Mouse (Mus musculus) kidney, postnatal 25 days (tissue): ENCODE measurements around the gene 4930467E23Rik.
"Not testable (repeated sequence)": the region's sequence is repeated elsewhere in the genome, so short reads cannot be mapped to it uniquely, and the experiment has no call there.

Experiments
- DNase-seq, 2 experiments: peaks; one replicate each; pipeline ENCODE4 v3.0.0; 2021; ENCODE audit warnings: mixed read lengths in 2 of 2

4930467E23Rik gene

GRCm38 (mm10) chr8:19711171-19711860 is 18.1 kb upstream of the 4930467E23Rik start:
- not testable (repeated sequence) for DNase-seq

GRCm38 (mm10) chr8:19712227-19712750 is 17.1 kb upstream of the 4930467E23Rik start:
- not testable (repeated sequence) for DNase-seq

GRCm38 (mm10) chr8:19712816-19713215 is 16.6 kb upstream of the 4930467E23Rik start:
- DNase-seq: peak in 1 of 2 experiments; percentile 19

GRCm38 (mm10) chr8:19713232-19713834 is 16.0 kb upstream of the 4930467E23Rik start:
- DNase-seq: peak in 1 of 2 experiments; percentile 70

- peak in 1 of 2 experiments; percentile 9 for DNase-seq
Observed at GRCm38 (mm10) chr8:19714426-19714825, 14.9 kb upstream of the 4930467E23Rik start.

- DNase-seq: not testable (repeated sequence)
Observed at GRCm38 (mm10) chr8:19715266-19715665, 14.1 kb upstream of the 4930467E23Rik start.

- peak; percentile 34 to 56 for DNase-seq
Observed at GRCm38 (mm10) chr8:19717851-19718250, 11.5 kb upstream of the 4930467E23Rik start.

GRCm38 (mm10) chr8:19719513-19719912 is 9.9 kb upstream of the 4930467E23Rik start:
- peak; percentile 51 to 75 for DNase-seq

GRCm38 (mm10) chr8:19724871-19725270 is 4.5 kb upstream of the 4930467E23Rik start:
- DNase-seq: not testable (repeated sequence)

- DNase-seq: not testable (repeated sequence)
Observed at GRCm38 (mm10) chr8:19751773-19752172, 22.4 kb downstream of the 4930467E23Rik start.

GRCm38 (mm10) chr8:19754178-19754577 is 24.8 kb downstream of the 4930467E23Rik start:
- DNase-seq: peak in 1 of 2 experiments; percentile 34

- not testable (repeated sequence) for DNase-seq
Observed at GRCm38 (mm10) chr8:19754961-19755360, 25.6 kb downstream of the 4930467E23Rik start.

- not testable (repeated sequence) for DNase-seq
Observed at GRCm38 (mm10) chr8:19761660-19762059, 32.3 kb downstream of the 4930467E23Rik start.

- peak in 1 of 2 experiments; percentile 70 for DNase-seq
Observed at GRCm38 (mm10) chr8:19762860-19763592, 33.6 kb downstream of the 4930467E23Rik start.

- DNase-seq: peak; percentile 33 to 76
Observed at GRCm38 (mm10) chr8:19765531-19765930, 36.2 kb downstream of the 4930467E23Rik start.

GRCm38 (mm10) chr8:19773461-19773860 is 44.1 kb downstream of the 4930467E23Rik start:
- not testable (repeated sequence) for DNase-seq

- not testable (repeated sequence) for DNase-seq
Observed at GRCm38 (mm10) chr8:19776311-19776710, 46.9 kb downstream of the 4930467E23Rik start.

GRCm38 (mm10) chr8:19777500-19777899 is 48.1 kb downstream of the 4930467E23Rik start:
- not testable (repeated sequence) for DNase-seq

- DNase-seq: peak in 1 of 2 experiments; percentile 38
Observed at GRCm38 (mm10) chr8:19778126-19778525, 48.8 kb downstream of the 4930467E23Rik start.

- DNase-seq: peak in 1 of 2 experiments; percentile 39
Observed at GRCm38 (mm10) chr8:19778891-19779290, 49.5 kb downstream of the 4930467E23Rik start.

GRCm38 (mm10) chr8:19780212-19780611 is 50.8 kb downstream of the 4930467E23Rik start:
- peak in 1 of 2 experiments; percentile 52 for DNase-seq

GRCm38 (mm10) chr8:19780658-19781057 is 51.3 kb downstream of the 4930467E23Rik start:
- DNase-seq: not testable (repeated sequence)
